Mouse (Mus musculus) erythroblast, embryonic 14.5 days (primary cell): ENCODE results near the gene Ppp3ca. TPM values are rescaled to one million over a fixed set of nuclear protein-coding genes. Genes with fewer than 3 reads are reported as not detected.

ENCODE experiments used
- H3K27me3 ChIP-seq: 2 replicates; pipeline ENCODE4 v1.6.1; 2012; ENCODE audit warnings: inconsistent platforms; ENCODE audit not compliant: control insufficient read depth
- H3K36me3 ChIP-seq: 2 replicates; pipeline ENCODE4 v1.6.1; 2012; ENCODE audit warnings: mild to moderate bottlenecking, inconsistent platforms; ENCODE audit not compliant: control insufficient read depth
- H3K4me1 ChIP-seq: 2 replicates; pipeline ENCODE4 v1.6.1; 2012; ENCODE audit warnings: inconsistent platforms; ENCODE audit not compliant: control insufficient read depth
- H3K4me3 ChIP-seq: replicated peaks from 2 replicates; pipeline ENCODE3; 2012; ENCODE audit warnings: moderate library complexity, mild to moderate bottlenecking, inconsistent platforms
- H3K9me3 ChIP-seq: 2 replicates; pipeline ENCODE4 v1.6.1; 2012; ENCODE audit warnings: low read length, inconsistent platforms, mixed read lengths; ENCODE audit not compliant: control insufficient read depth
- GATA1 ChIP-seq: IDR thresholded peaks from 2 replicates; pipeline ENCODE4 v1.6.1; 2012; ENCODE audit warnings: low read length, inconsistent platforms, mixed read lengths
- TAL1 ChIP-seq: IDR thresholded peaks from 3 replicates; pipeline ENCODE4 v1.6.1; 2012; ENCODE audit warnings: low read length, inconsistent platforms, mixed read lengths
- polyA plus RNA-seq: library from polyadenylated mRNA; stranded (reverse); fragments of >175 nt; gene quantifications from 2 replicates; pipeline ENCODE4 v1.2.3, GENCODE M21; 2012

Gene Ppp3ca
- polyA plus RNA-seq, 1 experiment: 0.70 TPM

- peaks cover 24% of the 10 kb centered on the region for H3K4me1 ChIP-seq
- H3K4me3 ChIP-seq: peak overlapping the region; percentile 72
- H3K9me3 ChIP-seq: no peaks in the 10 kb centered on the region
- H3K27me3 ChIP-seq: peaks cover 18% of the 10 kb centered on the region
- H3K36me3 ChIP-seq: no peaks in the 10 kb centered on the region
- TF ChIP-seq GATA1 (no peak), TAL1 (no peak)
These were observed 622 bp downstream of the Ppp3ca start for GRCm38 (mm10) chr3:136670360-136671131.

- Histone ChIP-seq H3K27me3 (peaks cover 18% of the 10 kb centered on the region), H3K4me1 (peaks cover 24% of the 10 kb centered on the region), H3K4me3 (peak overlapping the region; percentile 72), H3K36me3 (no peaks in the 10 kb centered on the region), H3K9me3 (no peaks in the 10 kb centered on the region)
- TF ChIP-seq GATA1 (no peak), TAL1 (no peak)
These were observed 1.4 kb downstream of the Ppp3ca start for GRCm38 (mm10) chr3:136671161-136671939.

GRCm38 (mm10) chr3:136671940-136672278 is 2.0 kb downstream of the Ppp3ca start:
- H3K4me3 ChIP-seq: peak overlapping the region; percentile 72
- peaks cover 24% of the 10 kb centered on the region for H3K4me1 ChIP-seq
- no peak for TF ChIP-seq GATA1
- no peak for TF ChIP-seq TAL1
- no peaks in the 10 kb centered on the region for H3K36me3 ChIP-seq
- H3K27me3 ChIP-seq: peaks cover 18% of the 10 kb centered on the region
- H3K9me3 ChIP-seq: no peaks in the 10 kb centered on the region

GRCm38 (mm10) chr3:136672870-136673269 is 2.9 kb downstream of the Ppp3ca start:
- Histone ChIP-seq H3K36me3 (no peaks in the 10 kb centered on the region), H3K27me3 (peaks cover 18% of the 10 kb centered on the region), H3K4me1 (peaks cover 24% of the 10 kb centered on the region), H3K4me3 (no peak overlapping the region), H3K9me3 (no peaks in the 10 kb centered on the region)
- TF ChIP-seq GATA1 (no peak), TAL1 (no peak)

GRCm38 (mm10) chr3:136673363-136673762 is 3.4 kb downstream of the Ppp3ca start:
- Histone ChIP-seq H3K27me3 (peaks cover 18% of the 10 kb centered on the region), H3K9me3 (no peaks in the 10 kb centered on the region), H3K4me3 (no peak overlapping the region), H3K4me1 (peaks cover 24% of the 10 kb centered on the region), H3K36me3 (no peaks in the 10 kb centered on the region)
- TF ChIP-seq GATA1 (no peak), TAL1 (no peak)

- Histone ChIP-seq H3K9me3 (no peaks in the 10 kb centered on the region), H3K4me1 (peaks cover 15% of the 10 kb centered on the region), H3K36me3 (no peaks in the 10 kb centered on the region), H3K27me3 (peaks cover 18% of the 10 kb centered on the region), H3K4me3 (no peak overlapping the region)
- TF ChIP-seq TAL1: no peak
- no peak for TF ChIP-seq GATA1
These were observed 4.6 kb downstream of the Ppp3ca start for GRCm38 (mm10) chr3:136674486-136674885.

- Histone ChIP-seq H3K36me3 (no peaks in the 10 kb centered on the region), H3K4me1 (no peaks in the 10 kb centered on the region; the same call in 1 of the 2 replicates), H3K9me3 (no peaks in the 10 kb centered on the region), H3K4me3 (no peak overlapping the region), H3K27me3 (peaks cover 6% of the 10 kb centered on the region)
- TF ChIP-seq TAL1 (no peak), GATA1 (no peak)
These were observed 7.1 kb downstream of the Ppp3ca start for GRCm38 (mm10) chr3:136676991-136677390.

- H3K4me3 ChIP-seq: no peak overlapping the region
- H3K27me3 ChIP-seq: no peaks in the 10 kb centered on the region
- no peaks in the 10 kb centered on the region for H3K9me3 ChIP-seq
- H3K36me3 ChIP-seq: no peaks in the 10 kb centered on the region
- H3K4me1 ChIP-seq: no peaks in the 10 kb centered on the region
- TF ChIP-seq TAL1 (no peak), GATA1 (no peak)
These were observed 8.5 kb downstream of the Ppp3ca start for GRCm38 (mm10) chr3:136678386-136678785.

- Histone ChIP-seq H3K36me3 (no peaks in the 10 kb centered on the region), H3K4me3 (no peak overlapping the region), H3K4me1 (no peaks in the 10 kb centered on the region), H3K27me3 (no peaks in the 10 kb centered on the region), H3K9me3 (no peaks in the 10 kb centered on the region)
- TF ChIP-seq TAL1 (no peak), GATA1 (no peak)
These were observed 10.1 kb downstream of the Ppp3ca start for GRCm38 (mm10) chr3:136679903-136680491.
